Mouse (Mus musculus): Measurements from ENCODE around the gene Ndufa4l2. TPM values are rescaled to one million over a fixed set of nuclear protein-coding genes. Genes with fewer than 3 reads are reported as not detected.

Gene Ndufa4l2
- total and polyA plus RNA-seq, 3 experiments, result 21.8 to 26.6 TPM; not detected in 1

GRCm38 (mm10) chr10:127512307-127512666, 2.5 kb upstream of the Ndufa4l2 start:
- Histone ChIP-seq H3K9ac (ENCODE audit: control insufficient read depth, low read depth, low read length, poor library complexity, severe bottlenecking) (peak overlapping the region; percentile 67), H3K27me3 (ENCODE audit: control insufficient read depth in 1 of 2, insufficient read depth in 2 of 2, low read length in 2 of 2) (no peaks in the 10 kb centered on the region), H3K4me1 (ENCODE audit: control insufficient read depth in 1 of 2, insufficient read depth in 2 of 2, low read length in 2 of 2) (peaks cover 0 to 33% of the 10 kb centered on the region in 2 experiments; a peak in 3 of 4 replicates)

GRCm38 (mm10) chr10:127512813-127513212, 2.0 kb upstream of the Ndufa4l2 start:
- Histone ChIP-seq H3K27me3 (ENCODE audit: control insufficient read depth in 1 of 2, insufficient read depth in 2 of 2, low read length in 2 of 2) (no peaks in the 10 kb centered on the region), H3K36me3 (ENCODE audit: control insufficient read depth in 1 of 2, insufficient read depth in 2 of 2, low read length in 2 of 2) (peaks cover 0 to 9% of the 10 kb centered on the region in 2 experiments; a peak in 2 of 4 replicates), H3K4me1 (ENCODE audit: control insufficient read depth in 1 of 2, insufficient read depth in 2 of 2, low read length in 2 of 2) (peaks cover 0 to 33% of the 10 kb centered on the region in 2 experiments; a peak in 3 of 4 replicates), H3K9ac (ENCODE audit: control insufficient read depth, low read depth, low read length, poor library complexity, severe bottlenecking) (peak overlapping the region; percentile 67), H3K9me3 (replicated peaks; ENCODE audit: insufficient read depth, low read length) (no peaks in the 10 kb centered on the region), H3K79me2 (ENCODE audit: control insufficient read depth, insufficient read depth, low read length, poor library complexity) (no peaks in the 10 kb centered on the region; the same call in 1 of the 2 replicates), H3K27ac (ENCODE audit: control insufficient read depth, low read depth, low read length) (peak overlapping the region; percentile 64), H3K4me3 (ENCODE audit: control insufficient read depth in 1 of 2, insufficient read depth in 1 of 2, low read depth in 2 of 2, low read length in 2 of 2) (peak overlapping the region; percentile 45 to 63)
- peak; percentile 95 for DNase-seq (ENCODE audit: low read depth, low spot score)
- TF ChIP-seq BHLHE40 (IDR thresholded peaks at IDR 0.05; ENCODE audit: borderline replicate concordance, low read depth, low read length) (peak; percentile 48; the same call in 1 of the 2 replicates), EP300 (IDR thresholded peaks at IDR 0.05; ENCODE audit: low read depth in 1 of 2, low read length in 2 of 2) (peak in 1 of 2 experiments; percentile 60; a peak in 2 of 4 replicates), MAFK (IDR thresholded peaks at IDR 0.05; ENCODE audit: borderline replicate concordance, low read depth, low read length) (no peak), MEF2A (IDR thresholded peaks at IDR 0.05; ENCODE audit: extremely low read depth, insufficient replicate concordance, low read depth, low read length, poor library complexity, severe bottlenecking) (0 out of 2 replicates have a peak, but pooled peaks have one; percentile 46), NELFE (IDR thresholded peaks at IDR 0.05; ENCODE audit: low read depth, low read length) (peak; percentile 52; the same call in 1 of the 2 replicates), ZKSCAN1 (IDR thresholded peaks at IDR 0.05; ENCODE audit: low read depth, low read length) (no peak), HCFC1 (IDR thresholded peaks at IDR 0.05; ENCODE audit: low read depth, low read length) (peak; percentile 60; the same call in 1 of the 2 replicates), ZC3H11A (IDR thresholded peaks at IDR 0.05; ENCODE audit: low read depth, low read length) (peak; percentile 25), MYC (IDR thresholded peaks at IDR 0.05; ENCODE audit: low read depth, low read length) (peak; percentile 75), ZMIZ1 (IDR thresholded peaks at IDR 0.05; ENCODE audit: low read depth, low read length) (0 out of 2 replicates have a peak, but pooled peaks have one; percentile 51), SIN3A (IDR thresholded peaks at IDR 0.05; ENCODE audit: low read length) (peak; percentile 90), RAD21 (IDR thresholded peaks at IDR 0.05; ENCODE audit: low read depth, low read length) (peak; percentile 65), TCF12 (IDR thresholded peaks at IDR 0.05; ENCODE audit: low read depth, low read length) (peak; percentile 74; the same call in 1 of the 2 replicates), MXI1 (IDR thresholded peaks at IDR 0.05; ENCODE audit: low read depth, low read length) (peak; percentile 90), CHD2 (IDR thresholded peaks at IDR 0.05; ENCODE audit: low read length) (no peak), E2F4 (IDR thresholded peaks at IDR 0.05; ENCODE audit: borderline replicate concordance, low read depth, low read length) (no peak), ZNF384 (IDR thresholded peaks at IDR 0.05; ENCODE audit: low read depth, low read length) (no peak), MYB (IDR thresholded peaks at IDR 0.05; ENCODE audit: low read depth, low read length) (no peak), KAT2A (conservative IDR thresholded peaks at IDR 0.05; ENCODE audit: low read depth, low read length) (no peak), ETS1 (IDR thresholded peaks at IDR 0.05; ENCODE audit: low read depth, low read length) (peak; percentile 56), POLR2AphosphoS2 (IDR thresholded peaks at IDR 0.05; ENCODE audit: low read length) (peak; percentile 44; the same call in 1 of the 2 replicates), USF2 (IDR thresholded peaks at IDR 0.05; ENCODE audit: borderline replicate concordance in 1 of 2, insufficient read depth in 1 of 2, low read depth in 1 of 2, low read length in 2 of 2) (no peak), NRF1 (IDR thresholded peaks at IDR 0.05; ENCODE audit: insufficient read depth, low read depth, low read length, poor library complexity, severe bottlenecking) (peak; percentile 33; the same call in 1 of the 2 replicates), POLR2AphosphoS5 (IDR thresholded peaks at IDR 0.05; ENCODE audit: borderline replicate concordance, low read depth, low read length) (no peak), SMC3 (IDR thresholded peaks at IDR 0.05; ENCODE audit: low read depth, low read length) (peak; percentile 69), GABPA (IDR thresholded peaks at IDR 0.05; ENCODE audit: low read depth, low read length) (no peak), MAZ (IDR thresholded peaks at IDR 0.05; ENCODE audit: low read depth, low read length) (peak; percentile 63; the same call in 1 of the 2 replicates), POLR2A (IDR thresholded peaks at IDR 0.05; ENCODE audit: control insufficient read depth in 1 of 2, insufficient read depth in 1 of 2, low read depth in 1 of 2, low read length in 2 of 2, poor library complexity in 1 of 2) (peak in 1 of 2 experiments; percentile 60; a peak in 2 of 4 replicates), MAX (IDR thresholded peaks at IDR 0.05; ENCODE audit: low read length) (peak; percentile 76), TBP (IDR thresholded peaks at IDR 0.05; ENCODE audit: low read depth, low read length) (peak; percentile 47; the same call in 1 of the 2 replicates)

More at GRCm38 (mm10) chr10:127512307-127512666, 2.5 kb upstream of the Ndufa4l2 start:
- Histone ChIP-seq H3K4me3 (ENCODE audit: control insufficient read depth in 1 of 2, insufficient read depth in 1 of 2, low read depth in 2 of 2, low read length in 2 of 2) (peak overlapping the region; percentile 45 to 63), H3K79me2 (ENCODE audit: control insufficient read depth, insufficient read depth, low read length, poor library complexity) (no peaks in the 10 kb centered on the region; the same call in 1 of the 2 replicates), H3K36me3 (ENCODE audit: control insufficient read depth in 1 of 2, insufficient read depth in 2 of 2, low read length in 2 of 2) (peaks cover 0 to 5% of the 10 kb centered on the region in 2 experiments; a peak in 2 of 4 replicates), H3K9me3 (replicated peaks; ENCODE audit: insufficient read depth, low read length) (no peaks in the 10 kb centered on the region), H3K27ac (ENCODE audit: control insufficient read depth, low read depth, low read length) (peak overlapping the region; percentile 62)
- DNase-seq (ENCODE audit: low read depth, low spot score), result no peak
- TF ChIP-seq POLR2AphosphoS2 (IDR thresholded peaks at IDR 0.05; ENCODE audit: low read length) (no peak), MAZ (IDR thresholded peaks at IDR 0.05; ENCODE audit: low read depth, low read length) (peak; percentile 39; the same call in 1 of the 2 replicates)
